ENCODE assay signal across 29 mouse cellular contexts in genomic region chr14:7989961-7990360, GRCm38 (mm10). TPM values are rescaled to one million over a fixed set of nuclear protein-coding genes. Genes with fewer than 3 reads are reported as not detected.
DNase-seq lines count a peak whose midpoint lies in the region; ATAC-seq and TF ChIP-seq lines count a peak whose summit lies in the region.
"Had no signal": no experiment of that assay in that cellular context is flagged by ENCODE, and none has a peak within 500 bp of the region (broad histone marks: within the 10 kb centered on the region; RNA-seq: fewer than 3 reads in every experiment).

No protein-coding gene starts in this region.

- no peak overlapping the region for H3K9ac ChIP-seq in CH12.LX (ENCODE audit: insufficient read depth, low read depth)
- no peak overlapping the region for H3K9ac ChIP-seq in heart, embryonic 11.5 days (ENCODE audit: low read depth, low read length)
- no peak overlapping the region for H3K9ac ChIP-seq in midbrain, embryonic 11.5 days (ENCODE audit: low read length)
- H3K9ac ChIP-seq: embryonic facial prominence, embryonic 13.5 days; embryonic facial prominence, embryonic 15.5 days; forebrain, embryonic 12.5 days had no signal

- ATAC-seq in heart, embryonic 11.5 days (replicated peaks; ENCODE audit: insufficient number of reproducible peaks, low FRiP score, low TSS enrichment) = no peak
- no peak for ATAC-seq in midbrain, embryonic 11.5 days (ENCODE audit: low FRiP score)
- ATAC-seq: forebrain, embryonic 14.5 days; forebrain, embryonic 16.5 days had no signal

- H3K4me2 ChIP-seq in CH12.LX (ENCODE audit: insufficient read depth, low read depth, poor library complexity, severe bottlenecking) = no peak overlapping the region
- H3K4me2 ChIP-seq in heart, embryonic 11.5 days = no peak overlapping the region
- H3K4me2 ChIP-seq in midbrain, embryonic 11.5 days = no peak overlapping the region
- H3K4me2 ChIP-seq: embryonic facial prominence, embryonic 13.5 days; embryonic facial prominence, embryonic 15.5 days; forebrain, embryonic 12.5 days had no signal

- no peak for DNase-seq in spleen, adult 2 months (ENCODE audit: low read depth in 1 of 2, low spot score in 2 of 2)
- DNase-seq in spleen, adult 12 weeks (ENCODE audit: low spot score) = no peak
- DNase-seq in CH12.LX (ENCODE audit: extremely low read depth) = no peak
- DNase-seq in yolk sac, embryonic 10.5 days (ENCODE audit: low spot score) = peak; percentile 19
- DNase-seq in midbrain, embryonic 11.5 days (ENCODE audit: low spot score, missing footprints) = no peak
- DNase-seq: adrenal gland, adult 2 months; adrenal gland, postnatal 10 days; adrenal gland, postnatal 25 days; B cell, adult 2 months; cerebellum, adult 11 months; cerebellum, adult 18-20 months; cerebellum, adult 8-10 months; cerebellum, adult 9-11 months; cerebellum, postnatal 14 days; cerebellum, postnatal 36 days; embryo, embryonic 11 days had no signal

- dilution Hi-C loops in CH12.LX (cut with MboI; ENCODE audit: extremely low pct_ligation_motif_present, extremely low pct_unique_long_range_greater_than_20kb, low sequenced_read_pairs) = no loop called here

- no peaks in the 10 kb centered on the region for H3K36me3 ChIP-seq in spleen, adult 2 months (ENCODE audit: control insufficient read depth, insufficient read depth, low read length)
- peaks cover 0 to 61% of the 10 kb centered on the region in 2 experiments for H3K36me3 ChIP-seq in CH12.LX (replicated peaks in 1 of 2; ENCODE audit: control insufficient read depth in 1 of 2, insufficient read depth in 1 of 2, low read length in 1 of 2)
- no peaks in the 10 kb centered on the region for H3K36me3 ChIP-seq in heart, embryonic 11.5 days (ENCODE audit: control insufficient read depth, insufficient read depth, low read length)
- H3K36me3 ChIP-seq in midbrain, embryonic 11.5 days (ENCODE audit: control insufficient read depth, insufficient read depth, low read length) = no peaks in the 10 kb centered on the region
- H3K36me3 ChIP-seq: embryonic facial prominence, embryonic 13.5 days; embryonic facial prominence, embryonic 15.5 days; forebrain, embryonic 10.5 days; forebrain, embryonic 12.5 days had no signal

- H3K4me1 ChIP-seq in spleen, adult 2 months (ENCODE audit: control insufficient read depth, insufficient read depth, insufficient read length) = peaks cover 42% of the 10 kb centered on the region
- H3K4me1 ChIP-seq in CH12.LX (ENCODE audit: control insufficient read depth in 1 of 2, insufficient read depth in 2 of 2) = peaks cover 45 to 66% of the 10 kb centered on the region in 2 experiments
- H3K4me1 ChIP-seq in heart, embryonic 11.5 days (ENCODE audit: control insufficient read depth, insufficient read depth, low read length) = no peaks in the 10 kb centered on the region
- no peaks in the 10 kb centered on the region for H3K4me1 ChIP-seq in midbrain, embryonic 11.5 days (ENCODE audit: control insufficient read depth, insufficient read depth, low read length)
- H3K4me1 ChIP-seq: embryonic facial prominence, embryonic 13.5 days; embryonic facial prominence, embryonic 15.5 days; forebrain, embryonic 12.5 days had no signal

- TF ChIP-seq CTCF in spleen, adult 2 months (IDR thresholded peaks at IDR 0.05; ENCODE audit: extremely low read depth, insufficient read depth, insufficient read length, insufficient replicate concordance) = no peak
- TF ChIP-seq CTCF in CH12.LX (conservative IDR thresholded peaks at IDR 0.05 in 1 of 2, IDR thresholded peaks at IDR 0.05 in 1 of 2; ENCODE audit: low read depth in 2 of 2, low read length in 2 of 2) = no peak; a peak in 1 of 4 replicates

- in situ Hi-C loops in CH12.LX (cut with MboI; ENCODE audit: low pct_ligation_motif_present, low pct_unique_long_range_greater_than_20kb, low sequenced_read_pairs) = loop anchor here (10.0 kb wide), 2 partner anchors 175 to 185 kb away; partner anchors contain the start of genes Flnb and Pdhb

- H3K27ac ChIP-seq in spleen, adult 2 months (ENCODE audit: insufficient read depth, low read length) = peak overlapping the region; percentile 34; the same call in 1 of the 2 replicates
- H3K27ac ChIP-seq in CH12.LX (ENCODE audit: insufficient read depth, low read depth) = no peak overlapping the region
- no peak overlapping the region for H3K27ac ChIP-seq in heart, embryonic 11.5 days (ENCODE audit: low read depth, low read length)
- H3K27ac ChIP-seq in midbrain, embryonic 11.5 days (ENCODE audit: low read depth, low read length) = no peak overlapping the region
- H3K27ac ChIP-seq: embryonic facial prominence, embryonic 13.5 days; embryonic facial prominence, embryonic 15.5 days; forebrain, embryonic 10.5 days; forebrain, embryonic 12.5 days had no signal

- TF ChIP-seq EP300 in CH12.LX (IDR thresholded peaks at IDR 0.05; ENCODE audit: low read length) = no peak

- WGBS in spleen, adult 2 months = 40% methylated on average over 3 of the region's 3 CpGs
- 57% methylated on average over 3 of the region's 3 CpGs for WGBS in heart, embryonic 11.5 days (ENCODE audit: insufficient replicate concordance)
- WGBS in midbrain, embryonic 11.5 days = 83% methylated on average over 3 of the region's 3 CpGs

- no peaks in the 10 kb centered on the region for H3K27me3 ChIP-seq in spleen, adult 2 months (ENCODE audit: control insufficient read depth, insufficient read depth, low read length)
- H3K27me3 ChIP-seq in CH12.LX (replicated peaks) = no peaks in the 10 kb centered on the region
- H3K27me3 ChIP-seq in heart, embryonic 11.5 days (ENCODE audit: control insufficient read depth, insufficient read depth, low read length) = no peaks in the 10 kb centered on the region
- H3K27me3 ChIP-seq in midbrain, embryonic 11.5 days (ENCODE audit: control insufficient read depth, insufficient read depth, low read length) = no peaks in the 10 kb centered on the region
- H3K27me3 ChIP-seq: embryonic facial prominence, embryonic 15.5 days had no signal

- no peak overlapping the region for H3K4me3 ChIP-seq in spleen, adult 2 months (ENCODE audit: extremely low read depth, insufficient read depth, insufficient read length)
- H3K4me3 ChIP-seq in CH12.LX (replicated peaks in 1 of 3; ENCODE audit: low read depth in 2 of 3, low read length in 2 of 3, poor library complexity in 1 of 3) = no peak overlapping the region
- H3K4me3 ChIP-seq in heart, embryonic 11.5 days (ENCODE audit: low read depth, low read length) = no peak overlapping the region
- H3K4me3 ChIP-seq in midbrain, embryonic 11.5 days (ENCODE audit: low read depth, low read length) = no peak overlapping the region
- H3K4me3 ChIP-seq: embryonic facial prominence, embryonic 13.5 days; embryonic facial prominence, embryonic 15.5 days; erythroblast, embryonic 14.5 days; forebrain, embryonic 10.5 days; forebrain, embryonic 12.5 days had no signal

- no peak for TF ChIP-seq POLR2A in spleen, adult 2 months (IDR thresholded peaks at IDR 0.05; ENCODE audit: low read depth, low read length)
- no peak for TF ChIP-seq POLR2A in CH12.LX (IDR thresholded peaks at IDR 0.05; ENCODE audit: low read depth, low read length)

- no peaks in the 10 kb centered on the region for H3K79me2 ChIP-seq in CH12.LX (replicated peaks; ENCODE audit: control insufficient read depth, extremely low read depth, insufficient read depth, poor library complexity, severe bottlenecking)

- TF ChIP-seq RAD21 in CH12.LX (IDR thresholded peaks at IDR 0.05; ENCODE audit: low read depth, low read length) = no peak

- no peaks in the 10 kb centered on the region for H3K9me3 ChIP-seq in CH12.LX (replicated peaks; ENCODE audit: low read length)
- no peaks in the 10 kb centered on the region for H3K9me3 ChIP-seq in heart, embryonic 11.5 days (replicated peaks; ENCODE audit: control insufficient read depth, low read length)
- no peaks in the 10 kb centered on the region for H3K9me3 ChIP-seq in midbrain, embryonic 11.5 days (ENCODE audit: control insufficient read depth, low read length)
- H3K9me3 ChIP-seq: embryonic facial prominence, embryonic 13.5 days; embryonic facial prominence, embryonic 15.5 days; forebrain, embryonic 10.5 days; forebrain, embryonic 12.5 days had no signal

TF ChIP-seq in CH12.LX, 34 proteins besides CTCF, POLR2A, EP300 and RAD21:
- TF ChIP-seq USF1 (IDR thresholded peaks at IDR 0.05; ENCODE audit: low read depth, low read length) (no peak), TCF12 (IDR thresholded peaks at IDR 0.05; ENCODE audit: low read depth, low read length) (0 out of 2 replicates have a peak, but pooled peaks have one; percentile 5)

RNA-seq across cellular contexts. Expression of gene Dnase1l3, which starts 4.4 kb away (rescaled TPM):
- polyA plus RNA-seq in spleen, adult 2 months (2012; rRNA removed) = 69.2 and 69.9 TPM in 2 replicates
- total RNA-seq in CH12.LX (2012; rRNA removed) = 1.5 and 2.5 TPM in 2 replicates
- 2.5 and 2.9 TPM in 2 replicates for total RNA-seq in CH12.LX (2014; rRNA removed)
- polyA plus RNA-seq in CH12.LX (2012; ENCODE audit: insufficient read length, low read depth) = 30.4 and 36.0 TPM in 2 replicates
- 0.06 TPM in 1 of 2 replicates, not detected in the other for polyA plus RNA-seq in heart, embryonic 11.5 days (2014; fragmentation: Nextera tagmentation; extraction: Ambion mirVana)
- polyA plus RNA-seq in midbrain, embryonic 11.5 days (2014; fragmentation: Nextera tagmentation; extraction: Ambion mirVana) = 0.07 and 0.23 TPM in 2 replicates
- total RNA-seq: common myeloid progenitor, adult 5-6 weeks; MEL had no signal
- polyA plus RNA-seq: erythroblast, embryonic 14.5 days; forebrain, embryonic 10.5 days; forebrain, embryonic 12.5 days had no signal

RNA-seq across cellular contexts. Expression of gene Abhd6, which starts 12.7 kb away (rescaled TPM):
- polyA plus RNA-seq in spleen, adult 2 months (2012; rRNA removed) = 8.3 and 8.6 TPM in 2 replicates
- total RNA-seq in CH12.LX (2012; rRNA removed) = 36.0 and 38.1 TPM in 2 replicates
- total RNA-seq in CH12.LX (2014; rRNA removed) = 31.9 and 39.2 TPM in 2 replicates
- 45.2 and 55.9 TPM in 2 replicates for polyA plus RNA-seq in CH12.LX (2012; ENCODE audit: insufficient read length, low read depth)
- 9.4 and 10.2 TPM in 2 replicates for polyA plus RNA-seq in heart, embryonic 11.5 days (2014; fragmentation: Nextera tagmentation; extraction: Ambion mirVana)
- 15.6 and 16.5 TPM in 2 replicates for polyA plus RNA-seq in midbrain, embryonic 11.5 days (2014; fragmentation: Nextera tagmentation; extraction: Ambion mirVana)
- total RNA-seq: MEL had no signal
- polyA plus RNA-seq: erythroblast, embryonic 14.5 days had no signal

RNA-seq across cellular contexts. Expression of gene Gm45521, which starts 32.9 kb away (rescaled TPM):
- polyA plus RNA-seq in spleen, adult 2 months (2012; rRNA removed) = not detected in 2 replicates
- total RNA-seq in CH12.LX (2012; rRNA removed) (not detected in 2 replicates), CH12.LX (2014; rRNA removed) (not detected in 2 replicates)
- not detected in 2 replicates for polyA plus RNA-seq in CH12.LX (2012; ENCODE audit: insufficient read length, low read depth)
- 0.33 TPM in 1 of 2 replicates, not detected in the other for polyA plus RNA-seq in heart, embryonic 11.5 days (2014; fragmentation: Nextera tagmentation; extraction: Ambion mirVana)
- 0.36 TPM in 1 of 2 replicates, not detected in the other for polyA plus RNA-seq in midbrain, embryonic 11.5 days (2014; fragmentation: Nextera tagmentation; extraction: Ambion mirVana)
- total RNA-seq: adrenal gland, adult 2 months; adrenal gland, postnatal 10 days; adrenal gland, postnatal 25 days; adrenal gland, postnatal 4 days; common myeloid progenitor, adult 5-6 weeks; MEL had no signal
- polyA plus RNA-seq: adrenal gland, adult 2 months; CD4-positive, CD25-positive, alpha-beta regulatory T cell, adult 4 months; embryonic facial prominence, embryonic 11.5 days; embryonic facial prominence, embryonic 13.5 days; embryonic facial prominence, embryonic 15.5 days; erythroblast, embryonic 14.5 days; forebrain, embryonic 12.5 days had no signal

Comparison
In these comparisons a context has a peak if more than half of its experiments do, and no peak if none do; other contexts are left out.
1. RNA of gene Dnase1l3, which starts 4.4 kb away (polyA plus RNA-seq): 69.2 to 69.9 TPM in spleen, adult 2 months and 30.4 to 36.0 TPM in CH12.LX; 0.07 to 0.23 TPM in midbrain, embryonic 11.5 days and 0.06 TPM in heart, embryonic 11.5 days; every median in the first group is over 10 times any median in the second.